Mouse (Mus musculus) olfactory bulb, adult 2 months (tissue): ENCODE results near the gene Nxpe2.

Experiments
- CTCF ChIP-seq: fragments of 200-500 bp; IDR thresholded peaks from 2 replicates; pipeline ENCODE4 v1.5.1; 2012; ENCODE audit warnings: low read depth, mild to moderate bottlenecking, low read length, moderate library complexity; ENCODE audit not compliant: insufficient read depth
- POLR2A ChIP-seq: fragments of 200-500 bp; IDR thresholded peaks from 2 replicates; pipeline ENCODE4 v1.6.1; 2012; ENCODE audit warnings: mild to moderate bottlenecking, low read depth, low read length, moderate library complexity; ENCODE audit not compliant: insufficient read depth

- TF ChIP-seq CTCF (no peak), POLR2A (no peak)
Observed at GRCm38 (mm10) chr9:48353148-48353698, at the start of gene Nxpe2.
